Mouse (Mus musculus): ENCODE results near the gene Pik3r1. TPM values are rescaled to one million over a fixed set of nuclear protein-coding genes. Genes with fewer than 3 reads are reported as not detected.

The Pik3r1 gene
- polyA plus RNA-seq, 1 experiment from 2014 or later: 46.0 TPM

- H3K27ac ChIP-seq (replicated peaks): no peak overlapping the region
- H3K9ac ChIP-seq: no peak overlapping the region
- 84% methylated on average over 6 of the region's 6 CpGs for WGBS
- H3K4me2 ChIP-seq (replicated peaks): no peak overlapping the region
- peaks cover 32% of the 10 kb centered on the region for H3K4me1 ChIP-seq
- H3K9me3 ChIP-seq (replicated peaks): no peaks in the 10 kb centered on the region
- H3K4me3 ChIP-seq (replicated peaks): no peak overlapping the region
- no peaks in the 10 kb centered on the region for H3K27me3 ChIP-seq
- no peak for ATAC-seq (ENCODE audit: insufficient number of reproducible peaks, low FRiP score, low TSS enrichment, low read depth)
- peaks cover 27% of the 10 kb centered on the region for H3K36me3 ChIP-seq
Observed at GRCm38 (mm10) chr13:101753639-101754038, 14.4 kb downstream of the Pik3r1 start.

- ATAC-seq (ENCODE audit: insufficient number of reproducible peaks, low FRiP score, low TSS enrichment, low read depth): no peak
- H3K36me3 ChIP-seq: peaks cover 12% of the 10 kb centered on the region
- WGBS: 74% methylated on average over 4 of the region's 4 CpGs
- H3K9me3 ChIP-seq (replicated peaks): no peaks in the 10 kb centered on the region
- no peak overlapping the region for H3K9ac ChIP-seq
- H3K4me2 ChIP-seq (replicated peaks): no peak overlapping the region
- peaks cover 16% of the 10 kb centered on the region; the same call in 1 of the 2 replicates for H3K4me1 ChIP-seq
- no peak overlapping the region for H3K4me3 ChIP-seq (replicated peaks)
- H3K27me3 ChIP-seq: no peaks in the 10 kb centered on the region
- no peak overlapping the region for H3K27ac ChIP-seq (replicated peaks)
Observed at GRCm38 (mm10) chr13:101751816-101752215, 16.2 kb downstream of the Pik3r1 start.

- H3K4me3 ChIP-seq (replicated peaks): no peak overlapping the region
- H3K27me3 ChIP-seq: no peaks in the 10 kb centered on the region
- H3K27ac ChIP-seq (replicated peaks): no peak overlapping the region
- H3K36me3 ChIP-seq: no peaks in the 10 kb centered on the region
- no peak overlapping the region for H3K9ac ChIP-seq
- peak; percentile 39; the same call in 1 of the 2 replicates for ATAC-seq (ENCODE audit: insufficient number of reproducible peaks, low FRiP score, low TSS enrichment, low read depth)
- H3K4me2 ChIP-seq (replicated peaks): no peak overlapping the region
- no peaks in the 10 kb centered on the region for H3K9me3 ChIP-seq (replicated peaks)
- peaks cover 9% of the 10 kb centered on the region for H3K4me1 ChIP-seq
- 62% methylated on average over 8 of the region's 8 CpGs for WGBS
Observed at GRCm38 (mm10) chr13:101746012-101746595, 21.9 kb downstream of the Pik3r1 start.

GRCm38 (mm10) chr13:101744943-101745342 is 23.1 kb downstream of the Pik3r1 start:
- no peak for ATAC-seq (ENCODE audit: insufficient number of reproducible peaks, low FRiP score, low TSS enrichment, low read depth)
- H3K4me1 ChIP-seq: peaks cover 9% of the 10 kb centered on the region

GRCm38 (mm10) chr13:101744053-101744452 is 24.0 kb downstream of the Pik3r1 start:
- no peaks in the 10 kb centered on the region for H3K36me3 ChIP-seq
- no peak overlapping the region for H3K4me2 ChIP-seq (replicated peaks)
- no peak overlapping the region for H3K4me3 ChIP-seq (replicated peaks)
- 77% methylated on average over 2 of the region's 2 CpGs for WGBS
- no peaks in the 10 kb centered on the region for H3K9me3 ChIP-seq (replicated peaks)
- no peak overlapping the region for H3K9ac ChIP-seq
- H3K4me1 ChIP-seq: peaks cover 9% of the 10 kb centered on the region
- ATAC-seq (ENCODE audit: insufficient number of reproducible peaks, low FRiP score, low TSS enrichment, low read depth): no peak
- no peaks in the 10 kb centered on the region for H3K27me3 ChIP-seq
- no peak overlapping the region for H3K27ac ChIP-seq (replicated peaks)

More at GRCm38 (mm10) chr13:101744943-101745342, 23.1 kb downstream of the Pik3r1 start:
- no peak overlapping the region for H3K4me2 ChIP-seq (replicated peaks)
- H3K9me3 ChIP-seq (replicated peaks): no peaks in the 10 kb centered on the region
- H3K9ac ChIP-seq: no peak overlapping the region
- no peak overlapping the region for H3K4me3 ChIP-seq (replicated peaks)
- no peaks in the 10 kb centered on the region for H3K27me3 ChIP-seq
- no peaks in the 10 kb centered on the region for H3K36me3 ChIP-seq
- WGBS: 59% methylated on average over 5 of the region's 5 CpGs
- H3K27ac ChIP-seq (replicated peaks): no peak overlapping the region

GRCm38 (mm10) chr13:101743247-101743646 is 24.8 kb downstream of the Pik3r1 start:
- no peak overlapping the region for H3K27ac ChIP-seq (replicated peaks)
- no peak overlapping the region for H3K4me2 ChIP-seq (replicated peaks)
- peaks cover 13% of the 10 kb centered on the region for H3K4me1 ChIP-seq
- ATAC-seq (ENCODE audit: insufficient number of reproducible peaks, low FRiP score, low TSS enrichment, low read depth): no peak
- H3K9ac ChIP-seq: no peak overlapping the region
- H3K9me3 ChIP-seq (replicated peaks): no peaks in the 10 kb centered on the region
- H3K27me3 ChIP-seq: no peaks in the 10 kb centered on the region
- no peak overlapping the region for H3K4me3 ChIP-seq (replicated peaks)
- 79% methylated on average over 8 of the region's 8 CpGs for WGBS
- H3K36me3 ChIP-seq: no peaks in the 10 kb centered on the region

- 23% methylated on average over 6 of the region's 6 CpGs for WGBS
- no peaks in the 10 kb centered on the region for H3K27me3 ChIP-seq
Observed at GRCm38 (mm10) chr13:101742596-101742995, 25.4 kb downstream of the Pik3r1 start.

GRCm38 (mm10) chr13:101741530-101742309 is 26.3 kb downstream of the Pik3r1 start:
- Histone ChIP-seq H3K9ac (no peak overlapping the region), H3K4me2 (replicated peaks) (no peak overlapping the region), H3K9me3 (replicated peaks) (no peaks in the 10 kb centered on the region), H3K4me3 (replicated peaks) (no peak overlapping the region), H3K27me3 (no peaks in the 10 kb centered on the region), H3K4me1 (peaks cover 18% of the 10 kb centered on the region), H3K36me3 (no peaks in the 10 kb centered on the region), H3K27ac (replicated peaks) (no peak overlapping the region)
- WGBS: 85% methylated on average over 11 of the region's 11 CpGs
- ATAC-seq (ENCODE audit: insufficient number of reproducible peaks, low FRiP score, low TSS enrichment, low read depth): no peak

More at GRCm38 (mm10) chr13:101742596-101742995, 25.4 kb downstream of the Pik3r1 start:
- Histone ChIP-seq H3K4me1 (peaks cover 14% of the 10 kb centered on the region), H3K4me3 (replicated peaks) (no peak overlapping the region), H3K4me2 (replicated peaks) (no peak overlapping the region), H3K27ac (replicated peaks) (peak overlapping the region; percentile 55; the same call in 1 of the 2 replicates), H3K9ac (no peak overlapping the region), H3K9me3 (replicated peaks) (no peaks in the 10 kb centered on the region), H3K36me3 (no peaks in the 10 kb centered on the region)
- ATAC-seq (ENCODE audit: insufficient number of reproducible peaks, low FRiP score, low TSS enrichment, low read depth): no peak; the same call in 1 of the 2 replicates

- no peak overlapping the region for H3K4me2 ChIP-seq (replicated peaks)
- H3K27ac ChIP-seq (replicated peaks): no peak overlapping the region
- WGBS: 72% methylated on average over 4 of the region's 4 CpGs
- H3K4me3 ChIP-seq (replicated peaks): no peak overlapping the region
- no peak for ATAC-seq (ENCODE audit: insufficient number of reproducible peaks, low FRiP score, low TSS enrichment, low read depth)
- H3K9ac ChIP-seq: no peak overlapping the region
- H3K36me3 ChIP-seq: no peaks in the 10 kb centered on the region
- no peaks in the 10 kb centered on the region for H3K9me3 ChIP-seq (replicated peaks)
- H3K4me1 ChIP-seq: peaks cover 30% of the 10 kb centered on the region
- no peaks in the 10 kb centered on the region for H3K27me3 ChIP-seq
Observed at GRCm38 (mm10) chr13:101739732-101740381, 28.2 kb downstream of the Pik3r1 start.

- Histone ChIP-seq H3K4me3 (replicated peaks) (no peak overlapping the region), H3K9me3 (replicated peaks) (no peaks in the 10 kb centered on the region), H3K4me1 (peaks cover 28% of the 10 kb centered on the region), H3K4me2 (replicated peaks) (no peak overlapping the region), H3K27ac (replicated peaks) (no peak overlapping the region), H3K27me3 (no peaks in the 10 kb centered on the region), H3K9ac (no peak overlapping the region), H3K36me3 (no peaks in the 10 kb centered on the region)
- WGBS: 82% methylated on average over 6 of the region's 6 CpGs
- ATAC-seq (ENCODE audit: insufficient number of reproducible peaks, low FRiP score, low TSS enrichment, low read depth): no peak
Observed at GRCm38 (mm10) chr13:101738769-101739168, 29.2 kb downstream of the Pik3r1 start.
